Mouse (Mus musculus): ENCODE measurements at regions not wholly inside any gene's neighbourhood (a gene's known extent, or its start where the extent isn't known, plus 50 kb on each side); places are given as distances from the start of the nearest gene placed in this dataset.
A peak's percentile ranks its signal among the peaks of the same experiment; 100 is the strongest.

DNA sequence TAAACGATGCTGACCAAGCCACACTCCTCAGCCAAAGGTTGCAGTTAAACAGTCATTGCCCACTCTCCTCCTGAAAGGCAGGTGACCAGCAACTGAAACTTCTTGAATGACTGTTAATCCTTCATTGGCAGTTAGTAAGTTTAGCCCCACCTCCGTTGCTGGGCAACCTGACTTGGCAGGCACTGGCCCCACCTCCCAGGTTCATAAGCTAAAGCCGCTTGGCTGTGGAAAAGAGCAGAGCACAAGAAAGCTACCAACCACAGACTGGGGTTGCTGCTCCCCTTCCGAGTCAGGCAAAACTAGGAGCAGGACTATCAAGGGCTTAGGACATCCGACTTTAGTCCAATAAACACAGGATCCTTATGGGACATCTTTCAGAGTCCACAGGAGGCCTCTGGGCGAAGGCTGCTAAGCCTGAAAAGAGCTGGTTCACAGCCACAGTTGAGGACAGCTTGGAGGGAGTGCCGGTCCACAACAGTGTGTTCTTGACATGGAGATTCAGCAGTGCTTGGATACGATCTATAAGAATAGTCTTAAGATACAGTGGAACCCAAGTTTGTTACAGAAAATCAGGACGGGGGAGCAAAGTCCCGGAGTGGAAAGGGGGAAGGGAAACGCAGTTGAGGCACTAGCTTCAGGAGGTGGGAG lies 67.7 kb upstream of the Kcnma1 start:
- no peak for ATAC-seq

GRCm38 (mm10) chr14:24068693-24069092 lies 54.4 kb upstream of the Kcnma1 start:
- no peak for DNase-seq (ENCODE audit: low read depth, low spot score)
- in situ Hi-C loops (cut with MboI; ENCODE audit: low pct_unique_long_range_greater_than_20kb): loop anchor here (5.0 kb wide), 2 partner anchors 64 to 204 kb away; no protein-coding TSS in a partner anchor
- ChIA-PET POLR2A (interaction anchor here (0.6 kb wide), 1 partner anchor 129 kb away, joined by 3 read pairs; no protein-coding TSS in a partner anchor), CTCF (interaction anchor here (1.2 to 2.3 kb wide), 6 partner anchors 9 to 210 kb away, joined by 3 to 14 read pairs (median 7); no protein-coding TSS in a partner anchor)
- ATAC-seq: no peak
- peak; percentile 48 for TF ChIP-seq CTCF (IDR thresholded peaks at IDR 0.05)
- H3K27me3 ChIP-seq: no peaks in the 10 kb centered on the region

More for the DNA sequence above, 67.7 kb upstream of the Kcnma1 start:
- in situ Hi-C loops (cut with MboI; ENCODE audit: low pct_unique_long_range_greater_than_20kb): no loop called here
- no peak for DNase-seq (ENCODE audit: low read depth, low spot score)
- no peaks in the 10 kb centered on the region for H3K27me3 ChIP-seq
- no peak for TF ChIP-seq CTCF (IDR thresholded peaks at IDR 0.05)
- ChIA-PET POLR2A (no interaction called here), CTCF (interaction anchor here (2.1 kb wide), 1 partner anchor 14 kb away, joined by 10 read pairs; no protein-coding TSS in a partner anchor)

GRCm38 (mm10) chr14:24067657-24068056 lies 53.4 kb upstream of the Kcnma1 start:
- peak; percentile 19 for DNase-seq (ENCODE audit: low read depth, low spot score)
- ChIA-PET CTCF (interaction anchor here (0.6 to 2.3 kb wide), 9 partner anchors 13 to 211 kb away, joined by 3 to 14 read pairs (median 4); no protein-coding TSS in a partner anchor), POLR2A (interaction anchor here (0.6 kb wide), 1 partner anchor 120 kb away, joined by 3 read pairs; no protein-coding TSS in a partner anchor)
- H3K27me3 ChIP-seq: no peaks in the 10 kb centered on the region
- TF ChIP-seq CTCF (IDR thresholded peaks at IDR 0.05): peak; percentile 83
- ATAC-seq: no peak
- in situ Hi-C loops (cut with MboI; ENCODE audit: low pct_unique_long_range_greater_than_20kb): loop anchor here (5.0 kb wide), 2 partner anchors 65 to 205 kb away; no protein-coding TSS in a partner anchor

- ChIA-PET CTCF (no interaction called here), POLR2A (interaction anchor here (0.7 kb wide), 1 partner anchor 240 kb away, joined by 3 read pairs; no protein-coding TSS in a partner anchor)
- in situ Hi-C loops (cut with MboI; ENCODE audit: low pct_unique_long_range_greater_than_20kb): loop anchor here (5.0 kb wide), 2 partner anchors 67 to 207 kb away; no protein-coding TSS in a partner anchor
- DNase-seq (ENCODE audit: low read depth, low spot score): no peak
- no peak for ATAC-seq
- no peak for TF ChIP-seq CTCF (IDR thresholded peaks at IDR 0.05)
- peaks cover 2% of the 10 kb centered on the region for H3K27me3 ChIP-seq
Measured at GRCm38 (mm10) chr14:24065231-24065767, 51.0 kb upstream of the Kcnma1 start.
